Mouse (Mus musculus) bone marrow, adult 2 months (tissue): Measurements from ENCODE around the gene Ganab. TPM values are rescaled to one million over a fixed set of nuclear protein-coding genes. Genes with fewer than 3 reads are reported as not detected.

Source experiments
- H3K27ac ChIP-seq: fragments of 200-500 bp; 2 replicates; pipeline ENCODE4 v1.5.1; 2012; ENCODE audit warnings: low read depth, mild to moderate bottlenecking, control low read depth, inconsistent platforms, low read length; ENCODE audit not compliant: control insufficient read depth, poor library complexity, insufficient read depth
- H3K4me1 ChIP-seq: fragments of 200-500 bp; 2 replicates; pipeline ENCODE4 v1.6.1; 2011; ENCODE audit warnings: low read length; ENCODE audit not compliant: control insufficient read depth, insufficient read depth
- H3K4me3 ChIP-seq: fragments of 200-500 bp; replicated peaks from 2 replicates; pipeline ENCODE3; 2011; ENCODE audit warnings: mild to moderate bottlenecking, low read depth, low read length, control low read depth; ENCODE audit not compliant: control insufficient read depth
- CTCF ChIP-seq: fragments of 200-500 bp; IDR thresholded peaks from 2 replicates; pipeline ENCODE4 v1.5.1; 2011; ENCODE audit warnings: low read length, control low read depth; ENCODE audit not compliant: control insufficient read depth, insufficient read depth
- POLR2A ChIP-seq: fragments of 200-500 bp; IDR thresholded peaks from 2 replicates; pipeline ENCODE4 v1.6.1; 2011; ENCODE audit warnings: low read depth, mild to moderate bottlenecking, control low read depth, low read length, borderline replicate concordance; ENCODE audit not compliant: control insufficient read depth
- WGBS: fragments of 180-500 bp; shearing (Covaris S2); methylation state at CpG from one replicate; pipeline ENCODE4 v1.1.7; 2018; 5-methylcytosine and 5-hydroxymethylcytosine counted together
- polyA plus RNA-seq: library from polyadenylated mRNA; stranded (reverse); fragments of >200 nt; gene quantifications from 2 replicates; pipeline ENCODE4 v1.2.4, GENCODE M21; 2011; ENCODE audit warnings: low replicate concordance; ENCODE audit not compliant: missing spikeins, insufficient read depth, insufficient read length

Gene Ganab
- polyA plus RNA-seq, 1 experiment = 61.7 TPM

GRCm38 (mm10) chr19:8930771-8931170 is 32.9 kb downstream of the Ganab start:
- no peak overlapping the region; the same call in 1 of the 2 replicates for H3K27ac ChIP-seq
- peaks cover 1% of the 10 kb centered on the region for H3K4me1 ChIP-seq
- 83% methylated on average over 7 of the region's 7 CpGs for WGBS
- H3K4me3 ChIP-seq = peak overlapping the region; percentile 75
- TF ChIP-seq POLR2A (no peak), CTCF (no peak)

GRCm38 (mm10) chr19:8936736-8937135 is 38.9 kb downstream of the Ganab start:
- Histone ChIP-seq H3K4me3 (no peak overlapping the region), H3K27ac (no peak overlapping the region), H3K4me1 (peaks cover 4% of the 10 kb centered on the region; the same call in 1 of the 2 replicates)
- WGBS = 82% methylated on average over 2 of the region's 2 CpGs
- TF ChIP-seq CTCF (no peak), POLR2A (no peak)

- 80% methylated on average over 15 of the region's 15 CpGs for WGBS
- TF ChIP-seq POLR2A (no peak), CTCF (no peak)
- Histone ChIP-seq H3K4me3 (no peak overlapping the region), H3K4me1 (peaks cover 5% of the 10 kb centered on the region; the same call in 1 of the 2 replicates), H3K27ac (no peak overlapping the region)
These were observed 42.8 kb downstream of the Ganab start for GRCm38 (mm10) chr19:8940526-8941133.

GRCm38 (mm10) chr19:8941136-8941514 is 43.3 kb downstream of the Ganab start:
- peaks cover 5% of the 10 kb centered on the region; the same call in 1 of the 2 replicates for H3K4me1 ChIP-seq
- peak overlapping the region; percentile 21 for H3K4me3 ChIP-seq
- WGBS = 53% methylated on average over 10 of the region's 10 CpGs
- H3K27ac ChIP-seq = peak overlapping the region; percentile 46
- TF ChIP-seq CTCF = no peak
- TF ChIP-seq POLR2A = no peak

- under 1% methylated on average over 64 of the region's 64 CpGs for WGBS
- TF ChIP-seq POLR2A = peak; percentile 96
- TF ChIP-seq CTCF = no peak
- H3K4me1 ChIP-seq = peaks cover 5% of the 10 kb centered on the region; the same call in 1 of the 2 replicates
- H3K27ac ChIP-seq = peak within 1 kb of the TSS; percentile 96
- peak within 1 kb of the TSS; percentile 81 for H3K4me3 ChIP-seq
These were observed 43.8 kb downstream of the Ganab start, which contains the start of gene Mta2 for GRCm38 (mm10) chr19:8941515-8942217. Gene Mta2 (plus strand): TSS chr19:8941875.

GRCm38 (mm10) chr19:8942276-8942964 is 44.5 kb downstream of the Ganab start:
- Histone ChIP-seq H3K4me3 (peak overlapping the region; percentile 81), H3K27ac (peak overlapping the region; percentile 96), H3K4me1 (peaks cover 5% of the 10 kb centered on the region; the same call in 1 of the 2 replicates)
- TF ChIP-seq POLR2A (no peak), CTCF (no peak)
- under 1% methylated on average over 46 of the region's 46 CpGs for WGBS

GRCm38 (mm10) chr19:8943047-8943446 is 45.2 kb downstream of the Ganab start:
- H3K4me1 ChIP-seq = peaks cover 5% of the 10 kb centered on the region; the same call in 1 of the 2 replicates
- 28% methylated on average over 2 of the region's 2 CpGs for WGBS

GRCm38 (mm10) chr19:8944062-8944461 is 46.2 kb downstream of the Ganab start:
- WGBS = 3% methylated on average over 5 of the region's 5 CpGs
- Histone ChIP-seq H3K4me3 (peak overlapping the region; percentile 33), H3K4me1 (peaks cover 5% of the 10 kb centered on the region; the same call in 1 of the 2 replicates), H3K27ac (peak overlapping the region; percentile 22)
- no peak for TF ChIP-seq POLR2A
- no peak for TF ChIP-seq CTCF

More at GRCm38 (mm10) chr19:8943047-8943446, 45.2 kb downstream of the Ganab start:
- no peak for TF ChIP-seq CTCF
- no peak for TF ChIP-seq POLR2A
- Histone ChIP-seq H3K4me3 (peak overlapping the region; percentile 72), H3K27ac (no peak overlapping the region)
